Mouse (Mus musculus) cerebellum, postnatal 4 days (tissue): ENCODE measurements around the gene Eif5.
"Not testable (repeated sequence)": the region's sequence is repeated elsewhere in the genome, so short reads cannot be mapped to it uniquely, and the experiment has no call there.

Experiments used
- DNase-seq, 2 experiments: peaks; one replicate each; pipeline ENCODE4 v3.0.0; 2022; ENCODE audit warnings: low spot score in 2 of 2, mixed read lengths in 1 of 2

The Eif5 gene

DNA sequence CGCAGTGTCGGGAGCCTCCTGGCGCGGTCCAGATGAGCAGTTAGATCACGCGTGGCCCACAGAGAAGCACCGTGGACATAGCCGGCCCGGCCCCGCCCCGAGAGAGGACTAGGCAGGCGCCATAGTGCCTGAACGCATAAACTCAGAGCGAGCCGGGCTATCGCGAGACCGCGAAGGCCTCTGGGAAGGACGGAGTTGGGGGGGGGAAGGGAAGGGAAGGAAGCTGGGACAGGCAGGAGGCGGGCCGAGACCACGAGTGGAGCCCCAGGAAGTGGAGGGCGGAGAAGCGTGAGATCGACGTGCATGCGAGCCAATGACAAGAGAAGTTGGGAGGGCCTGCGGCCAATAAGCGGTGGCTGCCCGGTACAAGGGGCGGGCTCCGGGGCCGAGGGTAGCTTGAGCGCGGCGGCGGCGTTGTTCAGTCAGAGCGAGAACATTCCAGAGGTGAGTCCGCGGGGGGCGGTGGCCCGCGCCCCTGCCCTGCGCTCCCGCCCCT is at the start of gene Eif5:
Gene Eif5, plus strand, starts transcription at position 221 of the 496 bp plus-strand sequence.
- peak; percentile 99 to 100 for DNase-seq

DNA sequence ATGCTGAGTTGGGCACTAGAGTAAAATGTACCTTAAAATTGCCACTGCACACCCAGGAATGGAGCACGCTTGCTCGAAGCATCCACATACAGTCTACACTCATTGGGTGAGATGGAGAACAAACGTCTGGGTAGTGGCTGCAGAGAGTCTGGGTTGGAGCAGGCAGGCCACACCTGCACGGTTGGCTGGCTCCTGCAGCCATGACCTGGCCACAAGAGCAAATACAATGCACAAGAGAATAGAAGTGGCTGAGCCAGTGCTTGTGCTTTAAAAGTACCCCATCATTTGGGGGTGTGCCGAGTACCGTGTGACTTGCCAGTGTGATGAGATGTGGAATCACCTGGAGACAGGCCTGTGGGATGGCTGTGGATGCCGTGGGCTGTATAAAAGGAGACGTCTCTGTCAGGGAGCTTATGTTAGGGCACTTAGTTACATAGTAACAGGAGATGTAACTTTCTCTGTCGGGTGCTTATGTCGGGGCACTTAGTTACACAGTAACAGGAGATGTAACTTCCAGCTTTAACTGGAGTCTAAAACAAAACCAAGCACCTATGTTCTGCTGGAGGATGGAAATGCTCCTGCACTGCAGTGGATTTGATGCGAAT is 48.5 kb upstream of the Eif5 start:
- DNase-seq = no peak

DNA sequence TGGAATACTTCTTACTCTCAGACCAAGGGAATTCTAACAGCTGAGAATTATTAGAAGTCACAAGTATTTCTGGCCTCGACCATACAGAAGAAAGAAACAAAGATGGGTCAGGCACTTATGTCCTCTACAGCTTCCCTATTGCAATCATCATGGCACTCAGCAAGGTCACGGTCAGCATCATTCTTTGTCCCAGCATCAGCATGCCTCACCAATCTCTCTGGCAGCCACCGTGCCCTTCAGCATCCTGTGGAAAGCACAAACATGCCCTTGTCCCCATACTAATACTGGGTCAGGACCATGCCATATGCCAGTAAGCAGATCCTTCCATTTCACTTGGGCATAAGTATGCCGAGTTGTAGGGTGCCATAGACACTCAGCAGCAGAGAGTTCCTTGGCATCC is 42.9 kb upstream of the Eif5 start:
- DNase-seq = no peak

DNA sequence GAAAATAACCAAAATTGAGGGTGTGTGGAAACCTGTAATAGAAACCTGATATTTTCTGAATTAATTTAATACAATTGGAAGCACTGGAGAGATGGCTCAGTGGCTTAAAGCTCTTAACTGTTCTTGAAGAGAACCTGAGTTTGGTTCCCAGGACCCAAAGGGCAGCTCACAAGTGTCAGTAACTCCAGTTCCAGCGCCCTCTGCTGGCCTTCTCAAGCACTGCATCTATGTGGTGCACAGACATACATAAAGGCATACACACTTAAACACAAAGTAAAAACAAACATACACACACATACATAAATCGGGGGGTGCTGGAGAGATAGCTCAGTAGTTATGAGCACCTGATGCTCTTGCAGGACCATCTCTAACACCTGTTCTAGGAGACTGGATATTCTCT is 40.7 kb upstream of the Eif5 start:
- DNase-seq = no peak

DNA sequence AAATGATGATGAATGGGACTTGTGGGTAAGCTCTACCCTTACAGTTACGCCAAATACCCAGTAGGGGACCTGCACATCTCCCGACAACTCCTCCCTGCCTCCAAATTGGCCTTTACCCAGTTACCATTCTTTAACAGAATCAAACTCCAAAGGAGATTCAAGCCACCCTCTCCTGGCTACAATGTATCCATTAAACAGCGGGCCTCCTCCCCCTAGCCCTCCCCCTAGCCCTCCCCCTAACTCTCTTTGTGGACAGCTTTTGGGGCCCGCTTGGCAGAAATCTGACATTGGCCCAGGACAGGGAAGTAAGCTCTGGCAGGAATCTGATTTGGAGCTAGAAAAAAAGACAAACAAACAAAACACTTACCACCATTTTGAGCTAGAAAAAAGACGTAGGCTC is 38.2 kb upstream of the Eif5 start:
- no peak for DNase-seq

DNA sequence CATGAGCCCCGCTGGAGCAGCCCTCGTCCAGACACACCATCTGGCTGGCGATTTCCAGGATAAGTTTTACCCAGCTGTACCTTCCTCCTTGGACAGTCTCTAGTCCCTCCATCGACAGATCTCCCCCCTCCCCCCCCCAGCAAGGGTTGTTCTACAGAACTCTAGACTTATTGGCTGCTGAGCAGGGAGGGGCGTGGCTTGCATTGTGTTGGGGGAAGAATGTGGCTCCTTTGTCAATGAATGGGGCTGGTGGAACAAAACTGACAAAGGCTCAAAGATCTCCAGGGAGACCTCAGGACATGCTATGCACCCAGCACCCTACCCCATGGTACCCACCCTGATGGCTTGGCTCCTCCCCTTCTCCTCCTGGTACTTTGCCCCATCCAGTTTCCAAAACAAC is 37.1 kb upstream of the Eif5 start:
- DNase-seq = no peak

DNA sequence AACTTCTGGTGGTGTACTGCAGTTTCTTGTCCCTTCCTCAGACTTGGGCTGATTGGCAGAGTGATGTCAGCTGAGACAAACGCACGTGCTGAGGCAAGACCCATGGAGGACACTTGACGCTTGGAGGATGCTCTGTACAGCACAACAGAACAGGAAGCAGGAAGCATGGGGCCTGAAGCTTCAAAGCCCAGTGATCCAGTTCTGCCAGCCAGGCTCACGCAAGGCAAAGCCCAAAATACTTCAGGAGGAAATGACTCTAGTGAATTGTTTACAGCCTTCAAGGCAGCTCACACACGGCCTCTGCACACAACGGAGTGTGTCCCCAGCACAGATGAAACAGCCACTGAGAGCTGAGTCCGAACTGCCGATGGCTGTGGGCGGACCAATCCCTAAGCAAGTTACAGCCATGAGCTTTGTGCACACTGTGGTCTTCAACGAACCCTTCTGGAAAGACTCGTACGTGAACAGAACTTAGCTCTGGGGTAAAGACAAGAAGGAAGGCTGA is 34.7 kb upstream of the Eif5 start:
- no peak for DNase-seq

DNA sequence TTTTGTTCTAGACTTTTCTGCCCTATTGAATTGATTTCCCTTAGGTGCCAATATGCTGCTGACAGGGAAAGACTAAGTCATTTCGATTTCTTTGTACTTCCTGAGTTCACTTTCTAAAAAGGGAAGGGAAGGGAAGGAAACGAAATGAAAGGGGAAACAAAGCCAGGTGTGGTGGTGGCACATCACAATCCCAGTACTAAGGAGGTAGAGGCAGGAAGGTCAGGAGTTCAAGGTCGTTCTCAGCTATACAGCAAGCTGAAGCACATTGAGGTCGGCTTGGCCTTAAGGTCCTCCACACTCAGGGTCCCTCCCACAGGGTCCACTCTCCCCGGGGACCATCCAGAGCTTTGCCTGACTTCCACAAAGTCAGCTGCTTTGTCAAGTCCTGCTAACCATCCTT is 34.2 kb upstream of the Eif5 start:
- no peak for DNase-seq

DNA sequence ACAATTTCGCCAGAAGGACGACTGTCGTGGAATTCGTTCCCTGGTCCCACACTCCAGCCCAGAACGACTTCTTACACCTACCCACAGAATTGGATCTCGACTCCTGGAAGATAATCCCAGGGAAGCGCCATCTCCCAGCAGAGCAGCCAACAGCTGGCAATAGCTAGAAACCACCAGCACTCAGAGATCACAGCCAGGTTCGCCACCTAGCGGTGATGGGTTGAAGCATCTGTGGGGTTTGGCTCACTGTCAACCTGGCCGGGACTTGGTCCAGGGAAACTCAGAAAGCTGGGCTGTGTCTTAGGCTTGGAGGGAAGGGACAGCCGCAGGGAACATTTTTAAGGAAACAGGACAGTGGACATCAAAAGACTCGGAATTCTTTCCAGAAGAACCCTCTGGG is 32.9 kb upstream of the Eif5 start:
- DNase-seq = peak; percentile 97 to 98

DNA sequence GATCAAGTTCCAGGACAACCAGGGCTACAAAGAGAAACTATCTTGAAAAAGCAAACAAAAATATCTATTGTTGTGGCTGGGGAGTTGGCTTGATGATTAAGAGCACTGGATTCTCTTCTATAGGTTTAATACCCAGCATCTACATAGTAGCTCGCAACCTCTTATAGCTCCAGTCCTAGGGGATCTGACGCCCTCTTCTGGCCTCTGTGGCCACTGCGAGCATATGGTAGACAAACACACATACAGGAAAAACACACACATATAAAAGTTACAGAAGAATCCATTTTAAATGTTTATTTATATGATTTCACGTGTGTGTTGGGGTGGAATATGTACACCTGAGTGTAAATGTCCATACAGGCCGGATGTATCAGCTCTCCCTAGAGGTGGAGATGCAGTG is 30.8 kb upstream of the Eif5 start:
- DNase-seq = no peak

DNA sequence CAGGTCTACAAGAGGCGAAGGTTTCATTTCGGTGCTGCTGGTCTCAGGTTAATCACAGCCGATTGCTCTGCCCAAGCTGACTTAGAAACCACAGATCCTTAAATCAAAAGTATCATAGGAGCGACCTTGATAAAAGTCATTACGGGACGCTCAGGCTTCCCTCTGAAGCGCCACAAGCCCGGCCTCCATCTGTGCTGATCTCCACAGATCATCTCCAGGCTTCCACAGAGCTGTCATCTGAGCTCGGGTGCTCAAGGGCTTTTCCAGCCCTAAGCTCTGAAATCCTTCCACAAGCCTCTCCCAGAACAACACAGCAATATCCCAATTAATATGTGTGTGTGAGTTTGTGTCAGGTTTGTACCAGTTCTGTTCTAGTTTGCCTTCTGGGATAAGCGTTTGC is 29.9 kb upstream of the Eif5 start:
- no peak for DNase-seq

DNA sequence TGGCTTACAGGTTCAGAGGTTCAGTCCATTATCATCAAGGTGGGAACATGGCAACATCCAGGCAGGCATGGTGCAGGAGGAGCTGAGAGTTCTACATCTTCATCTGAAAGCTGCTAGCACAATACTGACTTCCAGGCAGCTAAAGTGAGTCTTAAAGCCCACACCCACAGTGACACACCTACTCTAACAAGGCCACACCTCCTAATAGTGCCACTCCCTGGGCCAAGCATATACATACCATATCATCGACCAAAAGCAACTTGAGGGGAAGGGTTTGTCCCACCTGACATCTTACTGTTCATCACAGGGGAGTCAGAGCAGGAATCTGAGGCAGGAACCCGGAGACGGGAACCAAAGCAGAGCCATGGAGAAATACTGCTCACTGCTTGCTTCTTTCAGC is 29.4 kb upstream of the Eif5 start:
- DNase-seq = not testable (repeated sequence)

DNA sequence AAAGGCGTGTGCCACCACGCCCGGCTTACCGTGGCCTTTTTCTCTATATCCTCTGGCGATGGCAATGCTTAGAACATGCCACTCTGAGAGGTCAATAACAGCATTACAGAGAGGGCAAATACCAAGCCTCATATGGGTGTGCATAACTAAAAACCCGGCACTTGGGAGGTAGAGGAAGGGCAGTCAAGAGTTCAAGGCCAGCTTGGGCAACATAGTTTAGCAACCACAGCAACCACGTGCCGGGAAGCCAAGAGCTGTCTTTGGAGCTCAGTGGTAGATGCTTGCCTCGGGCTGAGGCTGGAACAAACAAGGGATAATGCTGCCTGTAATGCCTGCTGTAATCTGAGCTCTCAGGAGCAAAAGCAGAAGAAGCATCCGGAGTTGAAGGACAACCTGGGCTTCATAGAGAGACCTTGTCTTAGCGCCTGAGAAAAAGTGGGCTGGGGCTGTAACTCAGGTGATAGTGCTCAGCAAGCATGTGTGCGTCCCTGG is 25.2 kb upstream of the Eif5 start:
- DNase-seq = no peak

DNA sequence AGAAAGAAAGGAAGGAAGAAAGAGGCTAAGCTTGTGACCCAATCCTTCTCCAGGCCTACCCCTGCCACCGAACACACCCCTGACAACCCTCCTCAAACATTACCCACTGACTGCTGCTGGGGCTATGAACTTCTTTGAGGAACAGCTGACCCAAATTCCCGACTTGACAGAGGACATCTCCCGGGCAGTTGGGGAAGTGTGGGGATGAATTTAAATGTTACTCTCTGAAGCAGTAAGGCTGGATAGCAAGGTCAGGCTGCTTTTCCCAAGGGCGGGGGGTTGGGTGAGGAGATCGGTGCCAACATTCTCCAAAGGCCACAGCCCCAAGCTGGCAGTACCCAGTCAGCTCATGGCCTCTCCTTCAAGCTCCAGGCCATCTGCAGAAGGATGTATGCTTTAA is 24.1 kb upstream of the Eif5 start:
- DNase-seq = peak in 1 of 2 experiments; percentile 42

DNA sequence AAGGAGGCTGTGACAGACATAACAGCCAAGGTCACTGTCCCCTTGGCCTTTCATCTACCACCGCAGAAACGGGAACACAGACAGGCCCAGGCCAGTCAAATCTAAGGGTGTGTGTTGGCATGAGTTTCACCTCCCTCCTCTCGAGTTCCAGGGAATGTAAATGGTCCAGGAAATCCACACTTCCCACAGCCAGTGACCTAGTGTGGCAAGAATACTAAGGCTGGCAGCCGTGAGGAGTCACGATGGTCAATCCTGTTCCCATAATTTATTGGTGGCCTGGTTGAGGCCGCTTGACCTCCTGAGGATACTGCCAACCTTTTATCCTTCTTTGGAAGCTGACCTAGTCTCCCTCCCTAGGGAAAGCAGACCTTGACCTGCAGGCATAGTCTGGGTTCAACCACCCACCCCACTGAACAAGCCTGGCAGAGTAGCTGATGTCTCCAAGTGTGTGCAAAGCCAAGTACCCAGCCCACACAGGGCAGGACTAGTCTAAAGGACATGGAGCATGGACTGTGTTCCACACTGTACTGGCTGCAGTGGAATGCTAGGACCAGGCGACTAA is 23.5 kb upstream of the Eif5 start:
- DNase-seq = no peak

DNA sequence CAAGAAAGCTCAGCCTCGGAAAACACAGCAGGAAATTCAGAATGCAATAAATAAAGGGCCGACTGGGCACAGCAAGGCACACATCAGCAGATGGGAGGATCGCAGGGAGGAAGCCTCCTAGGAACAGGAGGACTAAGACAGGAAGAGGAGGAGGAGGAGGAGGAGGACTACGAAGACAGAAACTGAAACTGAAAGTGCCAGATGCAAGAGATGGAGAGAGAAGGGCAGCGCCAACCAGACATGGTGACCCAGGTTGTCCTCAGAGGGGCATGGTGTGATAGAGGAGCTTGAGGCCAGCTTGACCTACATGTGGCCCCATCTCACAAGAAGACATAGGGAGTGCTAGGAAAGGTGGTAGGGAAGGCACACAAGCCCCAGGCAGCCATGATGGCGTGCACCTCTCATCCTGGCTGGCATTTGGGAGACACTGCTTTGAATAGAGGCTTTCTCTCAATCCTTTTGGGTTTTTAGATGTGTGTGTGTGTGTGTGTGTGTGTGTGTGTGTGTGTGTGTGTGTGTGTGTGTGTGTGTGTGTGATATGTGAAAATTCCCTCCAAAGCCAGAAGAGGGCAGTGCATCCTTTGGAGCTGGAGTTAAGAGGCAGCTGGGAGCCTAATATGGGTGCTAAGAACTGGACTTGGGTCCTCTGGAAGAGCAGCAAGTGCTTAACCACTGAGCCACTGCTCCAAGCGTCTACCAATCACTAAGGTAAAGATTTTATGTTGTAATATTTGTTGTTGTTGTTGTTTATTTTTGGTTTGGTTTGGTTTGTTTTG is 22.8 kb upstream of the Eif5 start:
- no peak for DNase-seq

DNA sequence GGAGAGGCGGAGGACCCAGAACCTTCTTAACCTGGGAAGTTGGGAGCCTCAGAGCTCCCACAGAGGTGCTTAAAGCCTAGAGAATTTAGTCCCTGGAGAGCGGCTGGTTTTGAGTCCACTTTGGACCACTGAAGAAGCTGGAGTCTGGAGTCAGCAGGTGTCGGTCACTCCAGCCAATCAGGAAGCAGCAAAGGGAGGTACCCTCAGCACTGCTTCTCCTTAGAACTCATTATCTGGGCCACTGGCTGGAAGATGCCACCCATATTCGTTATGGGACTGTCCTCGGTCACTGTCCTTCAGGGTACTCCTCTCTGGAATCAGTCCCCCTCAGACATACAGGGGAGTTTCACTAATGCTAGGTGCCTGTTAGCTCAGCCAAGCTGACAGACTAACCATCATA is 21.9 kb upstream of the Eif5 start:
- no peak for DNase-seq

DNA sequence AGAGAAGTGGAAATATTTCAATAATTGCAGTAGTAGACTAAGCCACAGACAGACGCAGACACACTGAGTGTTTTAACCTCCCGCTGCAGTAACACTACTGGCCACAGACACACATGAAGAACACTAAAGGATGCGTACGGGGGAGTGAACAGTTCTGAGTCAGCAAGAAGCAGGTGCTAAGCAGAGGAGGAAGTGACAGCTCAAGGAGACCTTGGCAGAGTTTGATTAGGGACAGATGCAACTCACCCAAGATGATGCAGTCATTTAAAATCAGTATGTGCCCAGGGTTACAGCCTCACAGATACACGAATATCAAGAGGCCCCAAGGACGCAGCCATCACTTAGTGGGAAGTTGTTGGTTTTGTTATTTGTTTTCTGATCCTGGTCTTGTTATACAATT is 21.0 kb upstream of the Eif5 start:
- DNase-seq = no peak

DNA sequence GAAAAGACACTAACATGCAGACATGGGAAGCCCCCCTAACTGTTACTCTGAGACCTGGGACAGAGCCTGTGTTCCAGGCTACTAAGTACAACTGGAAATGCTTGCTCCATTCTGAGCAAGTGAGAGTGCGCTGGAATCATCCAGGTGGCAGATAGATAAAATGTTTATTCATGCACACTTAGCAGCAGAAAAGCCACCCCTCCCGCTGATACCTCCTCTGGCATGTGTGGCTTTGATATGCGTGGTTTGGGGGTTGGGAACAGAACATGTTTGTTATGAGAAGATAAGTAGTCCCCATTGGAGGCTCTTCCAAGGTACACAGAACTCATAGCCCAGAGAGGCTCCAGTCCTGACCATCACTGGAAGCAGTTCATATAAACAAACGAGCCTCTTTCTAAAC is 19.9 kb upstream of the Eif5 start:
- no peak for DNase-seq

DNA sequence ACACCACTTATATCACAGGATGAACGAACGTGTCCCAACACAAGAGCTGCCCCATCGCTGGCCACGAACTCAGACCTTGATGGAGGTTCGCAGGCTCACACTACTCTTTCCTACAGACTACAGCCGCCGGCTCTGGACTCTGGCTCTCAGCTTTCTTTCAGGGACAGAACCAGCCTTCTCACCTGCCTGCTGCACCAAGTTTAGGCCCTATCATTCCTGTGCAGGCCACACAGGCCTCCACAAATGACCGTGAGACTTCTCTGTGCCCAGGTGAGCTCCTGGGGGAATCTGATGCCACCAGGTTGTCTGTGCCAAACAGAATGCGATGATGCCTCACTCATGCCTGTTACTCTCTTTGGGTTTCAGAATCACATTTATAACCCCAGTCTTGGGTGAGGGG is 19.4 kb upstream of the Eif5 start:
- DNase-seq = no peak

DNA sequence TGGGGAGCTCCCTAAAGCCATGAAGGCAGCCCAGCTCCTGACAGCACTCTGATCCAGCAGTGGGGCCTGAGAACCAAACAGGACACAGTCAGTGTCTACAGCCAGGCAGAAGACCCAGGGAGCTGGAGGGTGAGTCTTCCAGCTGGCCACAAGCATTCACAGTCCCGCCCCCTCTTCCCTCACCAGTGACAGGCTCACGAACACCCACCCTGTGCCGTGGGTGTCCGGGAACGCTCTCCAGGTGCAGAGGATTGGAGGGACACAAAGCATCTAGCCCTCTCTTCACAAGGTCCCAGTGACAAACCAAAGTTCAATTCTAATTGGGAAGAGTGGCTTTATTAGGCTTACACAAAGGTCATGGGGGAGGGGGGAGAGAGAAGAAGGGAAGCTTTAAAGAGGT is 18.0 kb upstream of the Eif5 start:
- DNase-seq = no peak

DNA sequence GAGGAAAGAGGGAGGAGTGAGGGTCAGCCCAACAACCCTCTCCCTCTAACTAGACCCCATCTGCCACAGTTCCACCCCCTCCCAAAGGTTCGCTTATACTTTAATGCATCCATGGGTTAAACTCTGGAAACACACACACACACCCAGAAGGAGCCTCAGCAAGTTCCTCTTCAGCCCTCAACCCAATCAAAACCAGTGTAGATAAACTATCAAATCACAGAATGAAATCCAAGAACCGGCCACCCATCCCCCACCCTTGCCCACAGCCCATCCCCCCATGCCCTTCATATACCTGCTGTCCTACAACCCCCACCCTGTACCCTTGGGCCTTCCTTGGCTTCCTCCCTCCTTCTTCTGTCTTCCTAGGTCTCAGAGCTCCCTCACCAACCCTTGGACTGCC is 16.8 kb upstream of the Eif5 start:
- no peak for DNase-seq

DNA sequence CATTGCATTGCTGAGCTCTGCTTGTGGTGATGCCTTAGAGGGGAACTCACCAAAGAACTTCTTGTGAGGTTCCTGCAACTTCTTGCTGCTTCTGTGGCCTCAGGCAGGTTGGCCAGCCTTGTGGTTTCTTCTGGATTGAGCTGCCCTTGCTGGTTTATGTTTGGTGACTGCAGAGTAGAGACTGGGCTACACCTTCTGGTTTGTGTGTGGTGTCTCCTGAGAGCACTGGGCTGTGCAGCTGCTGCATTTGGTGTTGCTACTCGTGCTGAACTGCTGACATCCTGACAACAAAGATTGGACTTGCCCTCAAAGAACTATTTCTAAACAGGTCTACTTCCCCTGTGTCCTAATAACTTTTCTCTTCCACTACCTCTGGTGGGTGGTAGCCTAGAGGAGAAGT is 13.3 kb upstream of the Eif5 start:
- DNase-seq = no peak
